Mouse (Mus musculus): ENCODE data around the gene Lrba. TPM values are rescaled to one million over a fixed set of nuclear protein-coding genes. Genes with fewer than 3 reads are reported as not detected.
A peak's percentile ranks its signal among the peaks of the same experiment; 100 is the strongest.

Gene Lrba
- polyA plus RNA-seq, 1 experiment from 2014 or later, result 3.7 TPM

GRCm38 (mm10) chr3:86812689-86813088 is 588.2 kb downstream of the Lrba start:
- no peak overlapping the region for H3K9ac ChIP-seq
- no peak overlapping the region for H3K27ac ChIP-seq
- no peak overlapping the region for H3K4me2 ChIP-seq
- peaks cover 4% of the 10 kb centered on the region; the same call in 1 of the 2 replicates for H3K4me1 ChIP-seq
- H3K36me3 ChIP-seq, result no peaks in the 10 kb centered on the region
- H3K27me3 ChIP-seq, result no peaks in the 10 kb centered on the region
- WGBS, result 23% methylated on average over 3 of the region's 3 CpGs
- H3K4me3 ChIP-seq, result no peak overlapping the region
- 0 out of 2 replicates have a peak, but pooled peaks have one; percentile 40 for ATAC-seq (ENCODE audit: insufficient number of reproducible peaks, low FRiP score, low TSS enrichment, low read depth)
- H3K9me3 ChIP-seq, result no peaks in the 10 kb centered on the region

- no peak for ATAC-seq (ENCODE audit: insufficient number of reproducible peaks, low FRiP score, low TSS enrichment, low read depth)
- Histone ChIP-seq H3K4me2 (no peak overlapping the region), H3K27me3 (no peaks in the 10 kb centered on the region), H3K9ac (0 out of 2 replicates have a peak overlapping the region, but pooled peaks have one; percentile 7), H3K4me3 (no peak overlapping the region), H3K4me1 (peaks cover 10% of the 10 kb centered on the region), H3K9me3 (no peaks in the 10 kb centered on the region), H3K27ac (no peak overlapping the region), H3K36me3 (no peaks in the 10 kb centered on the region)
- 40% methylated on average over 13 of the region's 13 CpGs for WGBS
Measured at GRCm38 (mm10) chr3:86818001-86818585, 593.6 kb downstream of the Lrba start.

GRCm38 (mm10) chr3:86819372-86819771 is 594.9 kb downstream of the Lrba start:
- H3K27ac ChIP-seq, result no peak overlapping the region
- no peak overlapping the region for H3K4me2 ChIP-seq
- no peak overlapping the region for H3K9ac ChIP-seq
- 94% methylated on average over 6 of the region's 6 CpGs for WGBS
- no peaks in the 10 kb centered on the region for H3K36me3 ChIP-seq
- H3K27me3 ChIP-seq, result no peaks in the 10 kb centered on the region
- H3K4me3 ChIP-seq, result no peak overlapping the region
- ATAC-seq (ENCODE audit: insufficient number of reproducible peaks, low FRiP score, low TSS enrichment, low read depth), result no peak
- H3K9me3 ChIP-seq, result no peaks in the 10 kb centered on the region
- H3K4me1 ChIP-seq, result peaks cover 10% of the 10 kb centered on the region

GRCm38 (mm10) chr3:86820344-86820743 is 595.9 kb downstream of the Lrba start:
- no peak overlapping the region for H3K4me2 ChIP-seq
- H3K4me1 ChIP-seq, result peaks cover 10% of the 10 kb centered on the region
- no peak overlapping the region for H3K9ac ChIP-seq
- H3K27me3 ChIP-seq, result no peaks in the 10 kb centered on the region
- 46% methylated on average over 10 of the region's 10 CpGs for WGBS
- no peaks in the 10 kb centered on the region for H3K9me3 ChIP-seq
- H3K4me3 ChIP-seq, result no peak overlapping the region
- ATAC-seq (ENCODE audit: insufficient number of reproducible peaks, low FRiP score, low TSS enrichment, low read depth), result no peak
- H3K27ac ChIP-seq, result no peak overlapping the region
- H3K36me3 ChIP-seq, result no peaks in the 10 kb centered on the region

- H3K27me3 ChIP-seq, result no peaks in the 10 kb centered on the region
- no peak overlapping the region for H3K27ac ChIP-seq
- no peak overlapping the region for H3K4me3 ChIP-seq
- H3K9ac ChIP-seq, result no peak overlapping the region
- ATAC-seq (ENCODE audit: insufficient number of reproducible peaks, low FRiP score, low TSS enrichment, low read depth), result no peak
- peaks cover 10% of the 10 kb centered on the region for H3K4me1 ChIP-seq
- 40% methylated on average over 3 of the region's 3 CpGs for WGBS
- no peaks in the 10 kb centered on the region for H3K9me3 ChIP-seq
- H3K4me2 ChIP-seq, result no peak overlapping the region
- no peaks in the 10 kb centered on the region for H3K36me3 ChIP-seq
Measured at GRCm38 (mm10) chr3:86821383-86821782, 596.9 kb downstream of the Lrba start.

GRCm38 (mm10) chr3:86827506-86827905 is 603.0 kb downstream of the Lrba start:
- H3K4me3 ChIP-seq, result no peak overlapping the region
- no peaks in the 10 kb centered on the region for H3K27me3 ChIP-seq
- peaks cover 7% of the 10 kb centered on the region; the same call in 1 of the 2 replicates for H3K4me1 ChIP-seq
- no peak for ATAC-seq (ENCODE audit: insufficient number of reproducible peaks, low FRiP score, low TSS enrichment, low read depth)
- 83% methylated on average over 3 of the region's 3 CpGs for whole genome bisulfite sequencing
- no peaks in the 10 kb centered on the region for H3K9me3 ChIP-seq
- H3K27ac ChIP-seq, result no peak overlapping the region
- H3K9ac ChIP-seq, result no peak overlapping the region
- no peak overlapping the region for H3K4me2 ChIP-seq
- H3K36me3 ChIP-seq, result no peaks in the 10 kb centered on the region

GRCm38 (mm10) chr3:86832115-86832514 is 607.6 kb downstream of the Lrba start:
- Histone ChIP-seq H3K9ac (no peak overlapping the region), H3K4me3 (no peak overlapping the region), H3K27ac (no peak overlapping the region), H3K27me3 (no peaks in the 10 kb centered on the region), H3K36me3 (no peaks in the 10 kb centered on the region), H3K9me3 (no peaks in the 10 kb centered on the region), H3K4me1 (peaks cover 9% of the 10 kb centered on the region; the same call in 1 of the 2 replicates), H3K4me2 (no peak overlapping the region)
- ATAC-seq (ENCODE audit: insufficient number of reproducible peaks, low FRiP score, low TSS enrichment, low read depth), result no peak
- WGBS, result 35% methylated on average over 8 of the region's 8 CpGs

Other genes with a start within 250 kb of the Lrba start
- 0.19 TPM in 1 of 2 replicates, not detected in the other for gene Prss48, start 222.2 kb upstream of the Lrba start, polyA plus RNA-seq (2015; fragmentation: Nextera tagmentation; extraction: Ambion mirVana)
- 1,155 and 1,318 TPM in 2 replicates for gene Rps3a1, start 82.0 kb upstream of the Lrba start, polyA plus RNA-seq (2015; fragmentation: Nextera tagmentation; extraction: Ambion mirVana)

Measured in limb, embryonic 15.5 days (tissue).